Mouse (Mus musculus): Measurements from ENCODE around the gene Zkscan14. TPM values are rescaled to one million over a fixed set of nuclear protein-coding genes. Genes with fewer than 3 reads are reported as not detected.

The Zkscan14 gene
- polyA plus RNA-seq (2017; shearing (Covaris generic)) = 77.2 TPM

GRCm38 (mm10) chr5:145201321-145201991 lies at the start of gene Zkscan14:
Gene Zkscan14 (minus strand): TSS chr5:145201868.

GRCm38 (mm10) chr5:145231367-145231871 lies 29.8 kb upstream of the Zkscan14 start, which contains the start of gene Zfp655:
Gene Zfp655 (plus strand): TSS chr5:145231715.

GRCm38 (mm10) chr5:145203936-145204691 lies 2.4 kb upstream of the Zkscan14 start, which contains the start of gene Zkscan5:
Gene Zkscan5 (plus strand): TSS chr5:145204562.

GRCm38 (mm10) chr5:145191962-145192361 lies 9.7 kb downstream of the Zkscan14 start, which contains the start of gene Atp5j2:
Gene Atp5j2 (minus strand): TSS chr5:145192062.

GRCm38 (mm10) chr5:145166536-145167305 lies 34.9 kb downstream of the Zkscan14 start, which contains the start of the genes Ptcd1 and Cpsf4:
Gene Ptcd1 (minus strand): TSS chr5:145167108.
Gene Cpsf4 (plus strand): TSS chr5:145167213.

Other genes with a start within 250 kb of the Zkscan14 start
- 76.6 TPM for gene Smurf1, start 236.0 kb downstream of the Zkscan14 start, polyA plus RNA-seq (2017; shearing (Covaris generic))
- gene Gm4871, start 169.1 kb downstream of the Zkscan14 start, polyA plus RNA-seq (2017; shearing (Covaris generic)) = not detected
- not detected for gene 1700018F24Rik, start 158.9 kb downstream of the Zkscan14 start, polyA plus RNA-seq (2017; shearing (Covaris generic))
- 75.5 TPM for gene Arpc1a, start 118.0 kb downstream of the Zkscan14 start, polyA plus RNA-seq (2017; shearing (Covaris generic))
- 0.53 TPM for gene Kpna7, start 117.8 kb downstream of the Zkscan14 start, polyA plus RNA-seq (2017; shearing (Covaris generic))
- gene Arpc1b, start 87.7 kb downstream of the Zkscan14 start, polyA plus RNA-seq (2017; shearing (Covaris generic)) = 1,001 TPM
- 42.4 TPM for gene Pdap1, start 61.6 kb downstream of the Zkscan14 start, polyA plus RNA-seq (2017; shearing (Covaris generic))
- gene Bud31, start 61.5 kb downstream of the Zkscan14 start, polyA plus RNA-seq (2017; shearing (Covaris generic)) = 251 TPM
- gene Ptcd1, start 34.8 kb downstream of the Zkscan14 start, polyA plus RNA-seq (2017; shearing (Covaris generic)) = 19.8 TPM
- gene Cpsf4, start 34.7 kb downstream of the Zkscan14 start, polyA plus RNA-seq (2017; shearing (Covaris generic)) = 42.5 TPM
- 223 TPM for gene Atp5j2, start 9.8 kb downstream of the Zkscan14 start, polyA plus RNA-seq (2017; shearing (Covaris generic))
- 4.8 TPM for gene Zkscan5, start 2.7 kb upstream of the Zkscan14 start, polyA plus RNA-seq (2017; shearing (Covaris generic))
- 75.0 TPM for gene Zfp655, start 29.8 kb upstream of the Zkscan14 start, polyA plus RNA-seq (2017; shearing (Covaris generic))
- gene Zscan25, start 78.6 kb upstream of the Zkscan14 start, polyA plus RNA-seq (2017; shearing (Covaris generic)) = 2.0 TPM
- not detected for gene Cyp3a57, start 143.4 kb upstream of the Zkscan14 start, polyA plus RNA-seq (2017; shearing (Covaris generic))